Mouse (Mus musculus): ENCODE measurements at regions not wholly inside any gene's neighbourhood (a gene's known extent, or its start where the extent isn't known, plus 50 kb on each side); places are given as distances from the start of the nearest gene placed in this dataset.
A peak's percentile ranks its signal among the peaks of the same experiment; 100 is the strongest.

DNA sequence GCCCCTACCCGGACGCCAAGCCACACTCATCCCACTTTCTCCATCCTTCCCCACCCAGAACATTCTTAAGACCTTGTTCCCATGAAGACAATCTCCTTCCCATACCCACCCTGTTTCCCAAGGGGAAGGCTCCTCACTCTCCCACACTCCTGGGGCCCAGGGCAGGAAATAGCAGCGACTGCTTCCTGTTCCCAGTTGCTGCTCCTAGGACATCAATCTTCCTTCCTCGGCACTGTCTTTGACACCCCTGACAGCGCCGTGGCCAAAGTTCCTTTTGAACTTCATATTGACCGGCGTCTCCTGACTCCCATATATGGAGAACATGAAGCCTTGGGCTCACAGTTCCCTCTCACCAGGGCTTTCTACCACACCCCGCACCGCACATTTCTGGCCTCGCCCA, 96.2 kb upstream of the Spred2 start:
- Histone ChIP-seq H3K4me1 (replicated peaks; ENCODE audit: low read depth, low read length) (peaks cover 58% of the 10 kb centered on the region), H3K36me3 (ENCODE audit: insufficient read depth, low read length) (no peaks in the 10 kb centered on the region), H3K9me3 (ENCODE audit: low read length) (no peaks in the 10 kb centered on the region), H3K27me3 (ENCODE audit: insufficient read depth, low read length) (peaks cover 15% of the 10 kb centered on the region), H3K4me3 (replicated peaks; ENCODE audit: low read length) (peak overlapping the region; percentile 37; the same call in 1 of the 2 replicates)
- no peak for TF ChIP-seq NANOG (IDR thresholded peaks at IDR 0.05; ENCODE audit: borderline replicate concordance, low read length)
- no peak for TF ChIP-seq POU5F1 (IDR thresholded peaks at IDR 0.05; ENCODE audit: borderline replicate concordance, low read length)
- TF ChIP-seq CTCF (conservative IDR thresholded peaks at IDR 0.05; ENCODE audit: low read length) = no peak

DNA sequence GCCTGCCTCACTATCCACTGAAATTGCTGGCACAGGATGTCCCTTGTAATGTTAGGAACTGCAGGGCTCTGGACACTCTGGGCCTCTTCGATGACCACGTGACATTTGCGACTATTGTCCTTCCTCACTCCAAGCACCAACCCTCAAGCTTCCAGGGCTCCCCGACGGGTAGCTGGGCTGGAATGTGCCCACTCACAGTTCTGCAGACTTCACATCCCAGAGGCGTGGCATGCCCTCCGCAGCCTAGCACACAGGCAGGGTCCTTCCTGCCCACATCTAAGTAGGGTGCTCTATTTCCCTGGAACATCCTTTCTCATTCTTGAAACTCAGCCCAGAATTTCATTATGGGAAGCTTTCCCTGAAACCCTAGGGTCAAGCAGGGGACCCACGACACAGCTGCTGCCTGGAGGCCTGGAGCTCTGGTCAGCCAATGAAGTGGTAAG, 95.2 kb upstream of the Spred2 start:
- peak overlapping the region; percentile 56 for H3K4me3 ChIP-seq (replicated peaks; ENCODE audit: low read length)
- TF ChIP-seq POU5F1 (IDR thresholded peaks at IDR 0.05; ENCODE audit: borderline replicate concordance, low read length) (no peak), CTCF (conservative IDR thresholded peaks at IDR 0.05; ENCODE audit: low read length) (no peak), NANOG (IDR thresholded peaks at IDR 0.05; ENCODE audit: borderline replicate concordance, low read length) (no peak)
- peaks cover 15% of the 10 kb centered on the region for H3K27me3 ChIP-seq (ENCODE audit: insufficient read depth, low read length)
- H3K9me3 ChIP-seq (ENCODE audit: low read length) = no peaks in the 10 kb centered on the region
- H3K36me3 ChIP-seq (ENCODE audit: insufficient read depth, low read length) = no peaks in the 10 kb centered on the region
- H3K4me1 ChIP-seq (replicated peaks; ENCODE audit: low read depth, low read length) = peaks cover 59% of the 10 kb centered on the region

DNA sequence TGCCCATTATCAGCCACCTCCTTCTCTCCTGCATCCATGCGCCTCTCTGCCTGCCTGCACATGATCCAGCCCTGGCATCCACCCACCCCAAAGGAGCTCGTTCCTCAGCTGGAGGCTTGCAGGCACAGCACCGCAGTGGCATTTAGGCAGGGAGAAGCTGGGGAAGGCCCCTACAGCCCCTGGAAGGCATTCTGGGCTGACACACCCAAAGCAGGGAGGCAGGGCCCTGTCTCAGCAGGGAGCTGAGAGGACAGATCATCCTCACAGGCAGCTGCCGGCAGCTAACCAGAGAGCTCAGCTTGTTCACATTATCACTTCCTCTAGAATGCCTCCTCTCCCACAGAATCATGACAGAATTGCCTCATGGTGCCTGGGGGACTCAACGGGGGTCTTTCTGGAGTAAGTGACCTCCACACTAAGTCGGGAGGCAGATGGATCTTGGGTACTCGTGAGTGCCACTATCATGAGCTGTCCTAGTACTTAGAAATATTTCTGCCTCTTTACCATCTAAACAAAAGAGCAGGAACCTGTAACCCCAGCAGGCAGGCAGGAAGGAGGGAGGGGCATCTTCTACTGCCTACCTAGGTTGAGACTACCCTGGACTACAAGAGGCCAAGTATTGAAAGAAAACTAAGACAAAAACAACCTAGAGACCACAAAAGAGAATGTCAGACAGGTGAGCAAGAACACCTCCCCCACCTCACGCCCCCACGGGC, 94.5 kb upstream of the Spred2 start:
- H3K9me3 ChIP-seq (ENCODE audit: low read length) = no peaks in the 10 kb centered on the region
- H3K4me3 ChIP-seq (replicated peaks; ENCODE audit: low read length) = peak overlapping the region; percentile 56
- TF ChIP-seq POU5F1 (IDR thresholded peaks at IDR 0.05; ENCODE audit: borderline replicate concordance, low read length) (no peak), NANOG (IDR thresholded peaks at IDR 0.05; ENCODE audit: borderline replicate concordance, low read length) (peak; percentile 51; the same call in 1 of the 2 replicates)
- no peaks in the 10 kb centered on the region for H3K36me3 ChIP-seq (ENCODE audit: insufficient read depth, low read length)
- peaks cover 15% of the 10 kb centered on the region for H3K27me3 ChIP-seq (ENCODE audit: insufficient read depth, low read length)
- H3K4me1 ChIP-seq (replicated peaks; ENCODE audit: low read depth, low read length) = peaks cover 67% of the 10 kb centered on the region

DNA sequence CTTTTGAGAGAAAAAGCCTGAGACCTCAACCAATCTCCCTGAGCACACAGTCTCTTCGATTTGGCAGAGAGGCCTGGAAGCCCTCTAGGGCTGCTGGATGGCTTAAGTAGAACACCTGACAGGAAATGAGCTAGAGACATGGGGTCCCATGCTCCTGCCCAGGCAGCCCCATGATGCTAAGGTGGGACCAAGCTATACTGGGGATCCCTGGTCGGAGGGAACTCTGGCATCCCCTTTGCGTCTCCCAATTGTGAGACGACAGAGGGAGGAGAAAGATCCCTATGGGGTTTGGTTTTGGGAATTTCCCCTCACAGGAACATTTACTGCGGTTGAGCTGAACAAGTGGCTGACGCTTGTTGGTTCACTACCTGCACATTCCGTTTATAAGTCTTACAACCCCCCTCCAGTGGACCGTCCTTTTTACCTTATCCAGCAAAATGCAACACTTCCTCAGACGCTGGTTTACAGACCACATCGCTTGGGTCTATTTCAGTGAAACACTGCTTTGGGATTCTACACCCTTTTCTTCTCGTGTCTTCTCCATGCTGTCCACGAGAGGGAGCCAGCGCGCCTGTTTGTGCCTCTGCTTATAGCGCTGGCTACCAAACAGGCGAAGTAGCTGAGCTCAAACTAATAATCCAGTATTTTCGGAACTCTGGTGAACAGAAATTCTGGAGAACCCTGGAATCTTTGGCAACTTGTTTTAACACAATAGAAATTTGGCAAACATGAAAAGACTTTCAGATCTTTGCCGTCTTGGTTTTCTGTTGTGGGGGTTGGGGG, 93.7 kb upstream of the Spred2 start:
- TF ChIP-seq CTCF (conservative IDR thresholded peaks at IDR 0.05; ENCODE audit: low read length) = peak; percentile 81
- no peak for TF ChIP-seq NANOG (IDR thresholded peaks at IDR 0.05; ENCODE audit: borderline replicate concordance, low read length)
- H3K4me1 ChIP-seq (replicated peaks; ENCODE audit: low read depth, low read length) = peaks cover 74% of the 10 kb centered on the region
- H3K27me3 ChIP-seq (ENCODE audit: insufficient read depth, low read length) = peaks cover 15% of the 10 kb centered on the region
- H3K9me3 ChIP-seq (ENCODE audit: low read length) = no peaks in the 10 kb centered on the region
- H3K36me3 ChIP-seq (ENCODE audit: insufficient read depth, low read length) = no peaks in the 10 kb centered on the region
- H3K4me3 ChIP-seq (replicated peaks; ENCODE audit: low read length) = peak overlapping the region; percentile 56

DNA sequence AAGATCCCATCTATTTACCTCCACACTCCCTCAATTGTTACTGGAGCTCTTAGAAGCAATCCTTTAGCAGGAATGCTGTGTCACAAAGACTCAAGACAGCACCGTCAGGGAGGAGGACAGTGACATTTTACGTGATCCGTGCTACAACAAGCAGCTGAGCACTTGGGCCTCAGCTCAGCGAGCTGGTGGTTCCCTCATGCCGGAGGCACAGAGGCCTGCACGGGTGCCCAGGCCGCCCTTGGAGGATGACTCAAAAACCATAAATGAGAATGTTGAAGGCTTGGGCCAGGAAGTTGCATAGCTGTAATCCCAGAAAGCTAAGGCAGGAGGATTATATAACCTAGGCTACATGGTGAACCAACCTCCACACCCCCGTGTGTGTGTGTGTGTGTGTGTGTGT, 89.6 kb upstream of the Spred2 start:
- Histone ChIP-seq H3K27me3 (ENCODE audit: insufficient read depth, low read length) (no peaks in the 10 kb centered on the region), H3K4me1 (replicated peaks; ENCODE audit: low read depth, low read length) (peaks cover 64% of the 10 kb centered on the region), H3K9me3 (ENCODE audit: low read length) (no peaks in the 10 kb centered on the region), H3K4me3 (replicated peaks; ENCODE audit: low read length) (no peak overlapping the region), H3K36me3 (ENCODE audit: insufficient read depth, low read length) (no peaks in the 10 kb centered on the region)
- no peak for TF ChIP-seq CTCF (conservative IDR thresholded peaks at IDR 0.05; ENCODE audit: low read length)
- TF ChIP-seq POU5F1 (IDR thresholded peaks at IDR 0.05; ENCODE audit: borderline replicate concordance, low read length) = no peak
- no peak for TF ChIP-seq NANOG (IDR thresholded peaks at IDR 0.05; ENCODE audit: borderline replicate concordance, low read length)

DNA sequence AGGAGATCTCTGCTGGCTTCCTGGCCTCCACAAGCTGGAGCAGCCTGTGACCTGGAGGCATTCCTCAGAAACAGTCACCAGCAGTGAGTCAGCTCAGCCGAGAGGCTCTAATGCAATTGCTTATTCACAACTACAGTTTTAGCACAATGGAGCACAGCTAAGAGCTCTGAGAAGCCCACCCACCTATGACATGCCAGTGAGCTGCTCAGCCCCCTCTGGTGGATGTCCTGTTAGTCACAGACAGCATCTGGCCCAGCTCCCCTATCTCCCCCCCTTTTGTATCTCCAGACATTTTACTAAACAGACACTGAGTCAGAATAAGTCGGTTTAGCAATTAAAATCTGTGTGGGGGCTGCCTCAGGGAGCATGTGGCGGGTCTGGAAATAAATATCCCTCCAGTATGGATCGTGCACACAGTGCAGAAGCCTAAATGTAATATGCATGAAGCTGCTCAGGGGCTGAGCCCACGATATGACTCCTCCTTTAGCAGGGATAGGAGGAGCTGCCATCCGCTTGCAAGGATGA, 88.9 kb upstream of the Spred2 start:
- Histone ChIP-seq H3K36me3 (ENCODE audit: insufficient read depth, low read length) (no peaks in the 10 kb centered on the region), H3K27me3 (ENCODE audit: insufficient read depth, low read length) (no peaks in the 10 kb centered on the region), H3K9me3 (ENCODE audit: low read length) (no peaks in the 10 kb centered on the region), H3K4me1 (replicated peaks; ENCODE audit: low read depth, low read length) (peaks cover 61% of the 10 kb centered on the region), H3K4me3 (replicated peaks; ENCODE audit: low read length) (peak overlapping the region; percentile 53)
- TF ChIP-seq POU5F1 (IDR thresholded peaks at IDR 0.05; ENCODE audit: borderline replicate concordance, low read length) = no peak
- TF ChIP-seq NANOG (IDR thresholded peaks at IDR 0.05; ENCODE audit: borderline replicate concordance, low read length) = no peak
- TF ChIP-seq CTCF (conservative IDR thresholded peaks at IDR 0.05; ENCODE audit: low read length) = peak; percentile 29

DNA sequence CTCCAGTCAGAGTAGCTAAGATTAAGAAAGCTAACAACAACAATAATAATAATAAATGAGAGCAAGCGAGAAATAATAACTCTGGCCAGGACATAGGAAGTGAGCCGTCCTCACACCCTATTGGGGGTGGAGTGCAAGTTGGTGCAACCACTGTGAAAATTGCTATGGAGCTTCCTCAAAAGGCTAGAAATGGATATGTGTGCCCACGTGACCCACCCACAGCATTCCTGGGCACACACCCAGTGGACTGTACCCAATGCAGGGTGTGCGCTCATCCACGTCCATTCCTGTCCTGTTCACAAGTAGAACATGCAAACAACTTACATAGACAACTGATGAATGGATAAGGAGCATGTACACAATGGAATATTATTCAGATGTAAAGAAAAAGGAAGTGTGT, 85.2 kb upstream of the Spred2 start:
- peaks cover 52% of the 10 kb centered on the region for H3K4me1 ChIP-seq (replicated peaks; ENCODE audit: low read depth, low read length)
- H3K4me3 ChIP-seq (replicated peaks; ENCODE audit: low read length) = no peak overlapping the region
- TF ChIP-seq CTCF (conservative IDR thresholded peaks at IDR 0.05; ENCODE audit: low read length) (no peak), NANOG (IDR thresholded peaks at IDR 0.05; ENCODE audit: borderline replicate concordance, low read length) (no peak), POU5F1 (IDR thresholded peaks at IDR 0.05; ENCODE audit: borderline replicate concordance, low read length) (no peak)
- H3K36me3 ChIP-seq (ENCODE audit: insufficient read depth, low read length) = no peaks in the 10 kb centered on the region
- H3K27me3 ChIP-seq (ENCODE audit: insufficient read depth, low read length) = no peaks in the 10 kb centered on the region
- H3K9me3 ChIP-seq (ENCODE audit: low read length) = peaks cover 2% of the 10 kb centered on the region; the same call in 1 of the 2 replicates

DNA sequence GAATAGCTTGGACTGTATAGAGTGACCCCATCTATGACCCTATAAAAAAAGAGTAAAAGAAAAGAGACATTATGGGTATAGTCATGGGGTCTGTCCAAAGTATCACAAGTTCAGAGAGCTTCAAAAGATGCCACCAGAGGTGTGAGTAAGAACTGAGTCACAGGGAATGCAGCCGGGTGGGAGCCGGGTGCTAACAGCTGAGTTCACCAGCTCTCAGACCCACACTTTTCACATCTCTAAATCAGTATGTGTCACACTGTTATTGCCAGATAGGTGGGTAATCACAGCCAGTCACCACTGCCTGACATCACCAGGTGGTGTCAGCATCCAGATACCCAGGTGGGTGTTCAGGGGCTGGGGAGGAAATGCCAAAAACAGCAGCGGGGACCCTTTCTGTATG, 81.1 kb upstream of the Spred2 start:
- Histone ChIP-seq H3K27me3 (ENCODE audit: insufficient read depth, low read length) (no peaks in the 10 kb centered on the region), H3K9me3 (ENCODE audit: low read length) (peaks cover 5% of the 10 kb centered on the region; the same call in 1 of the 2 replicates), H3K4me3 (replicated peaks; ENCODE audit: low read length) (no peak overlapping the region), H3K36me3 (ENCODE audit: insufficient read depth, low read length) (no peaks in the 10 kb centered on the region), H3K4me1 (replicated peaks; ENCODE audit: low read depth, low read length) (peaks cover 31% of the 10 kb centered on the region)
- TF ChIP-seq CTCF (conservative IDR thresholded peaks at IDR 0.05; ENCODE audit: low read length) (no peak), POU5F1 (IDR thresholded peaks at IDR 0.05; ENCODE audit: borderline replicate concordance, low read length) (no peak), NANOG (IDR thresholded peaks at IDR 0.05; ENCODE audit: borderline replicate concordance, low read length) (no peak)

All from E14TG2a.4 (cell line).